Mouse (Mus musculus): ENCODE results near the gene Rere. TPM values are rescaled to one million over a fixed set of nuclear protein-coding genes. Genes with fewer than 3 reads are reported as not detected.

Rere gene
- total RNA-seq (2023), result 100 to 1,000 TPM; 200 to 234 TPM

DNA sequence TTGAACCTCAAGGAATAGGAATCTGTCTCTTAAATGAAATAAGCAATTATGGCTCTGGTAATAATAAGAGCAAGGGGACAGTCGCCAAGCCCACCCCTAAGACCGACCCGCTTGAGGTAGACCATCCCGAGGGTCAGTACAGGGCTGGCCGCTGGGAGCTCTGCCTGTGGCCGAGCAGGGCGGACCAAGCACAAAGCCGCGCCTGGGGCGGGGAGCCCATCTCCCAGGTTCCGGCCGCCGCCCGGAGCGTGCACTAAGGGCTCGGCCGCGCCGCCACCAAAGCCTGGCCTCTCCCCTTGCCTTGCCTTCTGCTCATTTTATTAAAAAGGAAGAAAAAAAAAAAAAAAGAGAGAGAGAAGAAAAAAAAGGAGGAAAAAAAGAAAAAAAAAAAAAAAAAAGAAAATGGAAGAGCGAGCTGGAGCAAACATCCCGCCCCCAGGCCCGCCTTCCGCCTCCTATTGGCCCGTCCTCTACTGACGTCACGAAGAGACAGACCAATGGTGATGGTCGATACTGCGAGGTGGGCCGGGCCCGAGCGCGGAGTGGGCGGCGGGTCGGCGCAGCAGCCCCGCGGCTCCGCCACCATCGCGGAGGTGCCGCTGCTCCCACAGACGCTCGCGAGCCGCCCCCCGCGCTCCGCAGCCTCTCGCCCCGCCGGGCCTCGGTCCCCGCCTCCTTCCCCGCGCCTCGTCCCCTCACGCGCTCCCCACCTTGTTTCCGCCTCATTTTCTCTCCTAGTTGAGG, at the start of gene Rere:
Gene Rere, plus strand, starts transcription at position 629 of the 744 bp plus-strand sequence.

DNA sequence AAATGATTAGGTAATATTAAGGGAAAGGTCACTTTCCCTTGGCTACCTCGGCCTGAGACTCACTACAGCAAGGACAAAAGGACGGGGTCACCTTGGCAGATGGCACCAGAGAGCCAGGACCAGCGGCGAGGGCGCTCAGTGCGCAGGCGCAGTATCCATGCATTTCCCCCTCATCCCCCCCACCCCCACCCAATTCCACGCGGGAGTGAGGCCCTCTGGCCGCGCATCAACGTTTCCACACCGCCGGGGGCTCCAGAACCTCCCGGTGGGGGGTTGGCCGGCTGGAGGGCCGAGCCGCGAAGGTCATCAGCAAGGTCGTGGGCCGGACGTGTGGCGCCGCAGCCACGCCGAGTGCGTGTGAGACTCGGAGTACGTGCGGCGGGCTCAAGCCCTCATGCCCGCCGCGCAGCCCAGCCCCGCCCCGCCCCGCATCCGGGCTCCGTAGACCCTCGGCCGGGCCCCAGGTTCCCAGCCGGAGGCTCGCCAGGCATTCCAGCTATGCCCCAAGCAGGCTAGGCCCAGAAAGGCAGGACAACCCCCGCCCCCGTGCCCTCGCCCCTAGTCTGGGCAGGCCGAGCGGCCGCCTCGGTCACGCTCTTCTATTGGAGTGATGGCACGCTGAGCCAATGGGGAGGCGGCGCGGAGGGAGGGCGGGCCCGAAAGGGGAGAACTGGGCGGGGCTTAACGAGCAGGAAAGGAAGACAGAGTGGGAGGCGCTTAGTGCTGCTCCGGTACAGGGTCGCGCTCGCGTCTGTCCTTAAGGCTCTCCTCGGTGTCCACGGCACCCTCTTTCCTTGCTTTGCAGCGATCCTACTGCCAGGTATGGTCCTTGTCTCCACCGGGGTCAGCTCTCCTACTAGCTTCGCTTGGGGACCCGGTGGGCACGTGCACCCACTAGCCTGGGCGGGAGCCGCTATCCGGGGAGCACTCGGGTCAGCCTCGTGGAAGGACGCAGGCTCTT, 44.6 kb upstream of the Rere start, which contains the start of gene Eno1:
Gene Eno1, plus strand, starts transcription at position 201 of the 961 bp plus-strand sequence.

DNA sequence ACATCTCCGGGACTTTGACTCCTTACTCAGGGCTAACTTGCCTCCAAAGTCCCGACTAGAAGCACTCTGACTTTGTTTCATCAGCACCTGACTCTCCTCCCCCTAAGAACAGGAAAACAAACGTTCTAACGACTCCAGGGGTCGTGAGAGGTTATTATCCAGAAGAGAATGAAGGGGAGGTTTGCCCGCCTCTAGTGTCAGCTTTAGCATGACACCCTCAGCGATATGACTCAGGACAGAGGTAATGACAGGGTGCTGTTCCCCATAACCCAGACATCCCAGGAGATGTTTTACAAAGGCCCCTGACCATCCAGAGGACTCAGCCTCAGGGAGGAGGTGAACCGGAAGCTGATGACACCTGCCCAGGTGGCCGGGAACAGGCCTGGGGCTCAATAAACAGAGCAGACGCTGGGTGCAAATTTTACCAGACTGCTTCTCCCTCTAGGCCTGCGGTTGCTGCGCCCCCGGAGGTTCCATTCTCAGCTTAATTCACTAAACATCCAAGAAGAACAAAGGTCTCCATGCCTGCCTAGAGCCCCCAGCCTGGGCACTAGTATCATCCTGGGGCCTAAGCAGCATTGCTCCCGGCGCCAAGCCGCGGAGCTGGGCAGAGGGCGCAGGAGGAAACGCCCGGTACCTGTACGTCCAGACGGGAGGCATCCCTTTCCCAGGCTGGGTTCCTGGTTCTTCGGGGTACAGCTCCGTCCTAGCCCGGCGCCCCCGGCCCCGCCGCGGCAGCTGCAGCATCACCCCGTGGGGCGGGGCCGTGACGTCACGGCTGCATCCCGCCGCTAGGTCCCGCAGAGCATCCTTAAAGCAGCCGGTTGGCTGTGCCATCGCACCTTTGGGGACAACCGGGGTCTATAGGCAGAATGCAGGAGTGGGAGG, 370.2 kb downstream of the Rere start, which contains the start of gene Slc45a1:
Gene Slc45a1, minus strand, starts transcription at position 785 of the 888 bp plus-strand sequence.

Other genes with a start within 250 kb of the Rere start
- 1 to 10 TPM; 1.2 to 1.6 TPM for gene Gpr157, start 194.3 kb upstream of the Rere start, total RNA-seq (2023)
- gene Slc2a5, start 162.4 kb upstream of the Rere start, total RNA-seq (2023), result not detected
- not detected for gene Slc2a7, start 132.7 kb upstream of the Rere start, total RNA-seq (2023)
- not detected for gene Car6, start 80.3 kb upstream of the Rere start, total RNA-seq (2023)
- 100 to 1,000 TPM; 115 to 142 TPM for gene Eno1, start 44.9 kb upstream of the Rere start, total RNA-seq (2023)

Measured in B cell, adult 67 days (primary cell).